Mouse (Mus musculus) embryonic facial prominence, embryonic 10.5 days (tissue): ENCODE data around the gene Tspan1. TPM values are rescaled to one million over a fixed set of nuclear protein-coding genes. Genes with fewer than 3 reads are reported as not detected.

Experiments used
- DNase-seq: peaks from one replicate; pipeline ENCODE4 v3.0.0-alpha.2; 2017; ENCODE audit warnings: low spot score
- H3K27ac ChIP-seq: fragments of 300-500 bp; sonication (generic); replicated peaks from 2 replicates; pipeline ENCODE4 v1.5.1; 2016; ENCODE audit warnings: mild to moderate bottlenecking
- H3K27me3 ChIP-seq: fragments of 300-500 bp; sonication (generic); replicated peaks from 2 replicates; pipeline ENCODE4 v1.6.1; 2016; ENCODE audit warnings: low read depth, mild to moderate bottlenecking; ENCODE audit not compliant: poor library complexity, severe bottlenecking
- H3K36me3 ChIP-seq: fragments of 300-500 bp; sonication (generic); replicated peaks from 2 replicates; pipeline ENCODE4 v1.6.1; 2016; ENCODE audit warnings: mild to moderate bottlenecking, moderate library complexity
- H3K4me1 ChIP-seq: fragments of 300-500 bp; sonication (generic); 2 replicates; pipeline ENCODE4 v1.6.1; 2016
- H3K4me3 ChIP-seq: fragments of 300-500 bp; sonication (generic); 2 replicates; pipeline ENCODE4 v1.5.1; 2016; ENCODE audit warnings: mild to moderate bottlenecking, moderate library complexity
- H3K9me3 ChIP-seq: fragments of 300-500 bp; sonication (generic); 2 replicates; pipeline ENCODE4 v1.6.1; 2016; ENCODE audit warnings: mild to moderate bottlenecking
- WGBS: fragments of 180-500 bp; shearing (Covaris S2); methylation state at CpG from one replicate; pipeline ENCODE4 v1.1.7; 2016; 5-methylcytosine and 5-hydroxymethylcytosine counted together
- polyA plus RNA-seq: library from polyadenylated mRNA; unstranded; fragments of >200 nt; fragmentation: Nextera tagmentation; extraction: Ambion mirVana; gene quantifications from 2 replicates; pipeline ENCODE4 v1.2.1, GENCODE M21; 2016

The Tspan1 gene
- 0.11 and 0.24 TPM in 2 replicates for polyA plus RNA-seq

DNA sequence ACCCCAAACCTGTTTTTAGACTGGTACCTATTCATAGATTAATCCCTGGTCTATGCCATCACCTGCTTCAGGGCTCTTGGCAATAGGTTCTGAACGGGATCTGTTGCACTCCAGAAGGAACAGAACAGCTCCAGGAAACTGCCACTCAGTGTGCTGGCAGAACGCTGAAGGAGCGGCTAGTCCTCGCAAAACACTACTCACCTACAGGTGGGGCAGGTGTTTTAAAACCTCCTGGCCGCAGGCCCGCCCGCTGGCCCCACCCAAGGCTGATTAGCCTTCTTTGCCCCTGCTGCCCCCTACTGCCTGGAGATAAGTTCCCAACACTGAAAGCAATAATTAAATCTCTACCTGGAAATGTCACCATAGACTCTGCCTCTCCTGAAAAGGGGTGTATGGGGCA lies at the start of gene Tspan1:
Gene Tspan1, minus strand, starts transcription at position 198 of the 400 bp plus-strand sequence.
- H3K4me3 ChIP-seq = no peak within 1 kb of the TSS
- no peaks in the 10 kb centered on the region for H3K27me3 ChIP-seq
- H3K27ac ChIP-seq = no peak within 1 kb of the TSS
- H3K4me1 ChIP-seq = peaks cover 22% of the 10 kb centered on the region
- 32% methylated on average over 7 of the region's 7 CpGs for WGBS
- H3K36me3 ChIP-seq = 0 out of 2 replicates have a peak, but pooled peaks cover 1% of the 10 kb centered on the region
- no peaks in the 10 kb centered on the region for H3K9me3 ChIP-seq
- DNase-seq = no peak

GRCm38 (mm10) chr4:116217046-116217445 lies 49.6 kb upstream of the Tspan1 start:
- DNase-seq = no peak
- no peak overlapping the region for H3K27ac ChIP-seq
- H3K27me3 ChIP-seq = no peaks in the 10 kb centered on the region
- H3K4me1 ChIP-seq = peaks cover 12% of the 10 kb centered on the region
- H3K4me3 ChIP-seq = no peak overlapping the region
- 56% methylated on average over 2 of the region's 2 CpGs for WGBS
- H3K9me3 ChIP-seq = no peaks in the 10 kb centered on the region
- no peaks in the 10 kb centered on the region for H3K36me3 ChIP-seq

DNA sequence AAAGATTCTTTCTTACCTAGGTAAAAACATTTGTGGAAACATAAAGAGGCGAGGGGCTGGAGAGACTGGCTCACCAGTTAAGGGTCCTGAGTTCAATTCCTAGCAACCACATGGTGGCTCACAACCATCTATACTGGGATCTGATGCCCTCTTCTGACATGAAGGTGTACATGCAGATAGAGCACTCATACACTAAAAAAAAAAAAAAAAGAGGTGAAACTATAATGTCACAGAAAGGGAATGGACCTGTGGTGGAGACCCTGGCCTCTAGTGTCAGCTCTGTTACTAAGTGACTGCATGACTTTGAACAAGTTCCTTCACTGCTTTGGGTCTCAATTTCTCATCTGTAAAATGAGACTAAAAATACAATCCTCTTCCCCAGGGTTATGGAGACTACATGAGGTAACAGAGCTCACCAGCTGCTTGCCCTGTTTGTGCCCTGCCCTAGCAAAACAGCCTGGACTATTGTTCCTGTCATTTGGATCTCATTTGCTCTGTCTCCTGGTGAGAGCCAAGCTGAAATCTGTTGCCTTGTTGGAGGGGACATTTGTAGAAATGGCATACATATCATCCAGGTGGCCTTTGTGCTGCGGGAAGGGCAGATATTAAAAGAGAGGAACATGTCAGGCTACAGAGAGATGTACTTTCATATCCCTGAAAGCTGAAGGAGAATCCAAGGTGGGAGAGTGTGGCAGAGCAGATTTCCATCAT lies 48.6 kb upstream of the Tspan1 start:
- H3K27ac ChIP-seq = no peak overlapping the region
- peaks cover 12% of the 10 kb centered on the region for H3K4me1 ChIP-seq
- no peaks in the 10 kb centered on the region for H3K9me3 ChIP-seq
- no peaks in the 10 kb centered on the region for H3K27me3 ChIP-seq
- DNase-seq = no peak
- no peak overlapping the region for H3K4me3 ChIP-seq
- H3K36me3 ChIP-seq = no peaks in the 10 kb centered on the region
- WGBS = 83% methylated on average over 2 of the region's 2 CpGs

- Histone ChIP-seq H3K27ac (no peak overlapping the region), H3K27me3 (no peaks in the 10 kb centered on the region), H3K4me1 (no peaks in the 10 kb centered on the region), H3K9me3 (no peaks in the 10 kb centered on the region), H3K4me3 (no peak overlapping the region), H3K36me3 (no peaks in the 10 kb centered on the region)
- 93% methylated on average over 1 of the region's 1 CpGs for WGBS
- no peak for DNase-seq
Observed at GRCm38 (mm10) chr4:116208891-116209290, 41.5 kb upstream of the Tspan1 start.

DNA sequence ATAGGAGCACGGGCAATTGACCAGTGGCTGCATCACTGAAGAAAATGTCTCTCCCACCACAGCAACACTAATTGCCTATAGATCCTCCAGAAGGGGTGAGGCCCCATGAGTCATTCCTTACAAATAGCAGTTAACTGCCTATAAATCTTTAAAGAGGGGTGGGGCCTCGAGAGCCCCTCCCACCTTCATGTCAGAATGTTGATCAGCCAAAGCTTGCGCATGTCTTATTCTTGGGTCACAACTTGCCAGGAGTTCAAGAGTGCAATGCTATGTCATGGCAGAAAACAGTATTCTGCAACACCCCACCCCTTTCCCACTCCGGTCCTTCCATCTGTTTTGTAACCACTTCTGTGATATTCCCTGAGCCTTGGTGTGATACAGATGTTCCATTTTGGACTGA lies 39.1 kb upstream of the Tspan1 start:
- Histone ChIP-seq H3K27me3 (no peaks in the 10 kb centered on the region), H3K36me3 (no peaks in the 10 kb centered on the region), H3K4me3 (no peak overlapping the region), H3K27ac (no peak overlapping the region), H3K4me1 (no peaks in the 10 kb centered on the region), H3K9me3 (no peaks in the 10 kb centered on the region)
- WGBS = 87% methylated on average over 4 of the region's 4 CpGs
- DNase-seq = no peak

GRCm38 (mm10) chr4:116204422-116204821 lies 37.0 kb upstream of the Tspan1 start:
- DNase-seq = no peak
- 76% methylated on average over 3 of the region's 3 CpGs for WGBS
- Histone ChIP-seq H3K27ac (no peak overlapping the region), H3K4me1 (no peaks in the 10 kb centered on the region), H3K27me3 (no peaks in the 10 kb centered on the region), H3K9me3 (no peaks in the 10 kb centered on the region), H3K4me3 (no peak overlapping the region), H3K36me3 (no peaks in the 10 kb centered on the region)

GRCm38 (mm10) chr4:116198422-116198821 lies 31.0 kb upstream of the Tspan1 start:
- Histone ChIP-seq H3K4me1 (0 out of 2 replicates have a peak, but pooled peaks cover 5% of the 10 kb centered on the region), H3K9me3 (no peaks in the 10 kb centered on the region), H3K4me3 (no peak overlapping the region), H3K36me3 (no peaks in the 10 kb centered on the region), H3K27ac (no peak overlapping the region), H3K27me3 (no peaks in the 10 kb centered on the region)
- DNase-seq = no peak
- 82% methylated on average over 2 of the region's 2 CpGs for whole genome bisulfite sequencing

DNA sequence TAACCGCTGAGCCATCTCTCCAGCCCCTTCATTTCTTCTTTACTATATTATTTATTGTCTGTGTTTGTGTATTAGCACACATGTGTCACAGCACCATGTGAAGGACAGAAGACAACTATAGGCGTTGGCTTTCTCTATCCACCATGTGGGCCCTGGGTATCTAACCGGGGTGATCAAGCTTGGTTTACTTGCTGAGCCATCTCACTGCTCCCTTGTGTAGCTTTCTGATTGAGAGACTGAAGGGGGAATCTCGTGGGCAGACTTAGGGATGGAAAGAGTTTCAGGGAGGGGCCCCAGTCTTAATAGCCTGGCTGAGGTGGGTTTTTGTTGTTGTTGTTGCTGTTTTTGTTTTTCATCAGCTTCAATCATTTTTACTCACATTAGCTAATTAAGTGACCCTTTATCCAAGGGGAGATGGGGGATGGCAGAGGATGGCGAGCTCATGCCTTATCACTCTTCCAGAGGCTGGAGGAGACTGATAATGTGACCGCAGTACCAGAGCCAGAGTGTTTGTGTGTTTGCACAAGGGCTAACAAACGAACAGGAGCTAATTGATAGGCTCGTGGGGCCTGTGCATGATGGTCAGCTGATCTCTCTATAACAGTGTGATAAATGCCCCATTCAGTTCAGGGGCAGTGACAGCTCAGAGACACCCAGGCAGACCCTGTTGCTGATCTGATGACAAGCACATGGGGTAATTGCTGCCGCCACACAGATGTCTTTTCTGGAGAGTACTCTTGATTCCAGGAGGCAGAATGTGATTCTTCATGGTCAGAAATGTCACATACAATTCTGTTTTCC lies 26.4 kb upstream of the Tspan1 start:
- H3K4me3 ChIP-seq = no peak overlapping the region
- no peaks in the 10 kb centered on the region for H3K36me3 ChIP-seq
- 68% methylated on average over 9 of the region's 9 CpGs for WGBS
- no peak overlapping the region for H3K27ac ChIP-seq
- no peak for DNase-seq
- H3K9me3 ChIP-seq = no peaks in the 10 kb centered on the region
- H3K4me1 ChIP-seq = peaks cover 11% of the 10 kb centered on the region
- no peaks in the 10 kb centered on the region for H3K27me3 ChIP-seq

- H3K4me3 ChIP-seq = no peak overlapping the region
- no peaks in the 10 kb centered on the region for H3K36me3 ChIP-seq
- H3K4me1 ChIP-seq = peaks cover 11% of the 10 kb centered on the region
- no peaks in the 10 kb centered on the region for H3K27me3 ChIP-seq
- DNase-seq = peak; percentile 40
- H3K9me3 ChIP-seq = no peaks in the 10 kb centered on the region
- 46% methylated on average over 4 of the region's 4 CpGs for WGBS
- H3K27ac ChIP-seq = no peak overlapping the region
Observed at GRCm38 (mm10) chr4:116192286-116192835, 25.0 kb upstream of the Tspan1 start.

DNA sequence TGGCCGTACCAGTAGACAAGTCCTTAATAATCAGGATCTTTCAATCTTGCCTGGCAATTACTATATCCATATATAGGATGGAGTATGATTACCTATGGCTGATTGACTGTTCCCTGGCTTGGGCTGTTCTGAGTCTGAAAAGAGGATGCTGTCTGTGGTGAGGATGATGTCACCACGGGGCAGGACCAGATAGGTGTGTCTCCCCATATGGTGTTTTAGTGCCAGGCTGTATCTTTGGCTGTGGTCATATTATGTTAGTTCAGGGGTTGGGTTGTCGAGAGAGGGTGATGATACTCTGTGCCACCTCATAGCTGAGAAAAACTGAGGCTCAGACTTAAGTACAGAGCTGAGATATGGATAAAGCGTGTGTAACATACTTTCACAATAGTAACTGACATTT lies 17.7 kb upstream of the Tspan1 start:
- H3K4me1 ChIP-seq = peaks cover 24% of the 10 kb centered on the region
- H3K36me3 ChIP-seq = no peaks in the 10 kb centered on the region
- H3K27me3 ChIP-seq = 0 out of 2 replicates have a peak, but pooled peaks cover 7% of the 10 kb centered on the region
- DNase-seq = no peak
- no peak overlapping the region for H3K4me3 ChIP-seq
- no peaks in the 10 kb centered on the region for H3K9me3 ChIP-seq
- H3K27ac ChIP-seq = no peak overlapping the region
- 92% methylated on average over 4 of the region's 4 CpGs for WGBS

- WGBS = 3% methylated on average over 12 of the region's 12 CpGs
- DNase-seq = peak; percentile 43
- H3K4me1 ChIP-seq = peaks cover 26% of the 10 kb centered on the region
- 0 out of 2 replicates have a peak, but pooled peaks cover 7% of the 10 kb centered on the region for H3K27me3 ChIP-seq
- H3K36me3 ChIP-seq = no peaks in the 10 kb centered on the region
- H3K4me3 ChIP-seq = peak overlapping the region; percentile 43
- H3K27ac ChIP-seq = peak overlapping the region; percentile 70
- no peaks in the 10 kb centered on the region for H3K9me3 ChIP-seq
Observed at GRCm38 (mm10) chr4:116182745-116183144, 15.3 kb upstream of the Tspan1 start.

GRCm38 (mm10) chr4:116182079-116182478 lies 14.7 kb upstream of the Tspan1 start:
- WGBS = 27% methylated on average over 3 of the region's 3 CpGs
- DNase-seq = no peak
- peak overlapping the region; percentile 20; the same call in 1 of the 2 replicates for H3K27ac ChIP-seq
- H3K27me3 ChIP-seq = 0 out of 2 replicates have a peak, but pooled peaks cover 7% of the 10 kb centered on the region
- no peaks in the 10 kb centered on the region for H3K36me3 ChIP-seq
- peaks cover 33% of the 10 kb centered on the region for H3K4me1 ChIP-seq
- H3K9me3 ChIP-seq = no peaks in the 10 kb centered on the region
- no peak overlapping the region for H3K4me3 ChIP-seq
